16 mouse cellular contexts compared by ENCODE assay signal in genomic region chr19:43894821-43895220, GRCm38 (mm10). TPM values are rescaled to one million over a fixed set of nuclear protein-coding genes. Genes with fewer than 3 reads are reported as not detected.
DNase-seq lines count a peak whose midpoint lies in the region; ATAC-seq and TF ChIP-seq lines count a peak whose summit lies in the region.
"Had no signal": no experiment of that assay in that cellular context is flagged by ENCODE, and none has a peak within 500 bp of the region (broad histone marks: within the 10 kb centered on the region; RNA-seq: fewer than 3 reads in every experiment).

No protein-coding gene starts in this region.

- no peaks in the 10 kb centered on the region for H3K27me3 ChIP-seq in heart, embryonic 14.5 days (ENCODE audit: control insufficient read depth, insufficient read depth, low read length)
- H3K27me3 ChIP-seq in small intestine, adult 2 months (ENCODE audit: control insufficient read depth, insufficient read depth, low read length) = no peaks in the 10 kb centered on the region
- no peaks in the 10 kb centered on the region; the same call in 1 of the 2 replicates for H3K27me3 ChIP-seq in cerebellum, adult 2 months (ENCODE audit: control insufficient read depth, insufficient read depth, low read length)
- H3K27me3 ChIP-seq: embryonic facial prominence, embryonic 13.5 days; midbrain, embryonic 13.5 days had no signal

- peak; percentile 44 for DNase-seq in adrenal gland, postnatal 10 days
- no peak for DNase-seq in adrenal gland, postnatal 4 days (ENCODE audit: low spot score in 2 of 2)
- no peak for DNase-seq in heart, postnatal 36 days
- DNase-seq in adipocyte (ENCODE audit: low spot score) = peak; percentile 63
- no peak for DNase-seq in ovary, postnatal 14 days (ENCODE audit: low spot score)
- no peak for DNase-seq in cerebellum, adult 2 months
- DNase-seq: adrenal gland, adult 2 months; cerebellum, adult 8-10 months; forebrain, postnatal 0 days; right cerebral cortex, adult 18-20 months; thymus, postnatal 25 days had no signal

- peak overlapping the region; percentile 1 to 48; a peak in 1 of 4 replicates for H3K27ac ChIP-seq in heart, embryonic 14.5 days (replicated peaks in 1 of 2; ENCODE audit: control insufficient read depth in 1 of 2, insufficient read depth in 1 of 2, low read depth in 2 of 2, low read length in 2 of 2)
- peak overlapping the region; percentile 50 for H3K27ac ChIP-seq in small intestine, adult 2 months (ENCODE audit: insufficient read depth, low read depth, low read length)
- no peak overlapping the region for H3K27ac ChIP-seq in cerebellum, adult 2 months (ENCODE audit: insufficient read depth, low read length)
- H3K27ac ChIP-seq: embryonic facial prominence, embryonic 13.5 days; midbrain, embryonic 13.5 days had no signal

- H3K9me3 ChIP-seq in heart, embryonic 14.5 days (ENCODE audit: control insufficient read depth, low read length) = no peaks in the 10 kb centered on the region
- H3K9me3 ChIP-seq: embryonic facial prominence, embryonic 13.5 days; midbrain, embryonic 13.5 days had no signal

- H3K9ac ChIP-seq in heart, embryonic 14.5 days (ENCODE audit: low read length) = peak overlapping the region; percentile 31; the same call in 1 of the 2 replicates
- H3K9ac ChIP-seq: embryonic facial prominence, embryonic 13.5 days; forebrain, postnatal 0 days; midbrain, embryonic 13.5 days had no signal

- peak overlapping the region; percentile 54 for H3K4me2 ChIP-seq in heart, embryonic 14.5 days (ENCODE audit: low read length)
- H3K4me2 ChIP-seq: midbrain, embryonic 13.5 days had no signal

- peak overlapping the region in 1 of 2 experiments; percentile 22; a peak in 1 of 4 replicates for H3K4me3 ChIP-seq in heart, embryonic 14.5 days (ENCODE audit: control insufficient read depth in 1 of 2, insufficient read depth in 1 of 2, low read depth in 1 of 2, low read length in 2 of 2)
- H3K4me3 ChIP-seq in small intestine, adult 2 months (ENCODE audit: low read depth, low read length) = no peak overlapping the region
- no peak overlapping the region for H3K4me3 ChIP-seq in cerebellum, adult 2 months (replicated peaks; ENCODE audit: insufficient read depth, low read depth, low read length)
- H3K4me3 ChIP-seq: embryonic facial prominence, embryonic 13.5 days; midbrain, embryonic 13.5 days had no signal

- peaks cover 4 to 7% of the 10 kb centered on the region in 2 experiments; a peak in 2 of 4 replicates for H3K4me1 ChIP-seq in heart, embryonic 14.5 days (ENCODE audit: control insufficient read depth in 2 of 2, insufficient read depth in 2 of 2, low read length in 2 of 2)
- H3K4me1 ChIP-seq in small intestine, adult 2 months (ENCODE audit: control insufficient read depth, insufficient read depth, insufficient read length, low read length) = peaks cover 13% of the 10 kb centered on the region
- H3K4me1 ChIP-seq in cerebellum, adult 2 months (ENCODE audit: control insufficient read depth, insufficient read depth, low read length) = peaks cover 3% of the 10 kb centered on the region; the same call in 1 of the 2 replicates
- H3K4me1 ChIP-seq: midbrain, embryonic 13.5 days had no signal

- TF ChIP-seq POLR2A in small intestine, adult 2 months (IDR thresholded peaks at IDR 0.05; ENCODE audit: low read depth, low read length) = no peak
- TF ChIP-seq POLR2A in cerebellum, adult 2 months (IDR thresholded peaks at IDR 0.05; ENCODE audit: borderline replicate concordance, insufficient read depth, low read length) = no peak

- TF ChIP-seq CTCF in small intestine, adult 2 months (IDR thresholded peaks at IDR 0.05; ENCODE audit: extremely low read depth, insufficient read length, insufficient replicate concordance, low read depth, low read length) = no peak
- no peak for TF ChIP-seq CTCF in cerebellum, adult 2 months (IDR thresholded peaks at IDR 0.05; ENCODE audit: borderline replicate concordance, insufficient read depth, low read depth, low read length)

- intact Hi-C loops in heart, postnatal 36 days (cut with DNase I) = no loop called here

- peaks cover 4% of the 10 kb centered on the region for H3K36me3 ChIP-seq in heart, embryonic 14.5 days (ENCODE audit: control insufficient read depth, insufficient read depth, low read length)
- no peaks in the 10 kb centered on the region for H3K36me3 ChIP-seq in small intestine, adult 2 months (ENCODE audit: control insufficient read depth, insufficient read depth, low read length)

- ATAC-seq in heart, embryonic 14.5 days (ENCODE audit: insufficient number of reproducible peaks, insufficient read depth, low FRiP score, low read depth) = no peak
- ATAC-seq: CD4-positive, CD25-positive, alpha-beta regulatory T cell, adult 4 months; forebrain, postnatal 0 days; midbrain, embryonic 13.5 days had no signal

- WGBS in heart, embryonic 14.5 days = 74% methylated on average over 9 of the region's 9 CpGs
- WGBS in small intestine, adult 2 months = 17% methylated on average over 9 of the region's 9 CpGs
- 75% methylated on average over 9 of the region's 9 CpGs for WGBS in cerebellum, adult 2 months

RNA-seq across cellular contexts. Expression of gene Dnmbp, which starts 45.2 kb away (rescaled TPM):
- total RNA-seq in adrenal gland, postnatal 10 days (2021) = 10 to 100 TPM; 13.9 to 19.0 TPM
- 10 to 100 TPM; 22.6 to 23.1 TPM for total RNA-seq in adrenal gland, postnatal 4 days (2021)
- 9.8 and 10.7 TPM in 2 replicates for polyA plus RNA-seq in heart, embryonic 14.5 days (2014; fragmentation: Nextera tagmentation; extraction: Ambion mirVana)
- 1 to 10 TPM; 9.0 to 9.7 TPM for total RNA-seq in heart, postnatal 36 days (2021)
- polyA plus RNA-seq in small intestine, adult 2 months (2012; rRNA removed) = 19.4 and 53.4 TPM in 2 replicates
- polyA plus RNA-seq in cerebellum, adult 2 months (2012; rRNA removed) = 13.3 and 14.4 TPM in 2 replicates

Comparison
In these comparisons a context has a peak if more than half of its experiments do, and no peak if none do; other contexts are left out.
1. DNase-seq: peak in adrenal gland, postnatal 10 days (single experiment) and adipocyte (single experiment); none in adrenal gland, postnatal 4 days (0 of 2), heart, postnatal 36 days (0 of 2), ovary, postnatal 14 days (single experiment) and cerebellum, adult 2 months (0 of 2).